Mouse (Mus musculus) fat pad, adult 2 months (tissue): Measurements from ENCODE around the gene Hpdl.
"Not testable (repeated sequence)": the region's sequence is repeated elsewhere in the genome, so short reads cannot be mapped to it uniquely, and the experiment has no call there.

Source experiments
- DNase-seq: peaks from one replicate; pipeline ENCODE4 v3.0.0-alpha.2; 2011; ENCODE audit warnings: low read depth, low spot score; ENCODE audit errors: extremely low read depth

Gene Hpdl

GRCm38 (mm10) chr4:116821694-116822016, at the start of gene Hpdl:
TSS of gene Hpdl (minus strand) at chr4:116821707.
- DNase-seq: no peak

GRCm38 (mm10) chr4:116869898-116870297, 48.4 kb upstream of the Hpdl start:
- no peak for DNase-seq

GRCm38 (mm10) chr4:116862023-116862422, 40.5 kb upstream of the Hpdl start:
- no peak for DNase-seq

GRCm38 (mm10) chr4:116859711-116860110, 38.2 kb upstream of the Hpdl start:
- DNase-seq: no peak

GRCm38 (mm10) chr4:116857203-116857602, 35.7 kb upstream of the Hpdl start:
- DNase-seq: no peak

GRCm38 (mm10) chr4:116854286-116854685, 32.8 kb upstream of the Hpdl start:
- no peak for DNase-seq

- no peak for DNase-seq
Measured at GRCm38 (mm10) chr4:116849901-116850300, 28.4 kb upstream of the Hpdl start.

- DNase-seq: no peak
Measured at GRCm38 (mm10) chr4:116844324-116844723, 22.8 kb upstream of the Hpdl start.

GRCm38 (mm10) chr4:116840841-116841240, 19.3 kb upstream of the Hpdl start:
- no peak for DNase-seq

- DNase-seq: not testable (repeated sequence)
Measured at GRCm38 (mm10) chr4:116840096-116840495, 18.6 kb upstream of the Hpdl start.

GRCm38 (mm10) chr4:116838999-116839398, 17.5 kb upstream of the Hpdl start:
- no peak for DNase-seq

GRCm38 (mm10) chr4:116830070-116830368, 8.5 kb upstream of the Hpdl start:
- no peak for DNase-seq

- no peak for DNase-seq
Measured at GRCm38 (mm10) chr4:116829364-116830069, 8.0 kb upstream of the Hpdl start.

- DNase-seq: no peak
Measured at GRCm38 (mm10) chr4:116827819-116828218, 6.3 kb upstream of the Hpdl start.

- DNase-seq: no peak
Measured at GRCm38 (mm10) chr4:116824541-116825004, 3.1 kb upstream of the Hpdl start.

GRCm38 (mm10) chr4:116820902-116821693, 409 bp downstream of the Hpdl start:
- DNase-seq: peak; percentile 68

- no peak for DNase-seq
Measured at GRCm38 (mm10) chr4:116819968-116820901, 1.3 kb downstream of the Hpdl start.

GRCm38 (mm10) chr4:116817486-116817885, 4.0 kb downstream of the Hpdl start:
- no peak for DNase-seq

- DNase-seq: no peak
Measured at GRCm38 (mm10) chr4:116815276-116815675, 6.2 kb downstream of the Hpdl start.

- no peak for DNase-seq
Measured at GRCm38 (mm10) chr4:116811012-116811411, 10.5 kb downstream of the Hpdl start.
